Mouse (Mus musculus) right cerebral cortex, adult 2 months (tissue): ENCODE measurements around the gene Cdkn1b.

Source experiments
- DNase-seq, 2 experiments: peaks; one replicate each; pipeline ENCODE4 v3.0.0; 2021 to 2022; ENCODE audit warnings: low spot score in 2 of 2

Gene Cdkn1b

GRCm38 (mm10) chr6:134903368-134903767 is 16.8 kb upstream of the Cdkn1b start:
- DNase-seq: no peak

- DNase-seq: no peak
Observed at GRCm38 (mm10) chr6:134903891-134904884, 16.0 kb upstream of the Cdkn1b start.

- no peak for DNase-seq
Observed at GRCm38 (mm10) chr6:134905811-134906210, 14.4 kb upstream of the Cdkn1b start.

- no peak for DNase-seq
Observed at GRCm38 (mm10) chr6:134914523-134914922, 5.7 kb upstream of the Cdkn1b start.

DNA sequence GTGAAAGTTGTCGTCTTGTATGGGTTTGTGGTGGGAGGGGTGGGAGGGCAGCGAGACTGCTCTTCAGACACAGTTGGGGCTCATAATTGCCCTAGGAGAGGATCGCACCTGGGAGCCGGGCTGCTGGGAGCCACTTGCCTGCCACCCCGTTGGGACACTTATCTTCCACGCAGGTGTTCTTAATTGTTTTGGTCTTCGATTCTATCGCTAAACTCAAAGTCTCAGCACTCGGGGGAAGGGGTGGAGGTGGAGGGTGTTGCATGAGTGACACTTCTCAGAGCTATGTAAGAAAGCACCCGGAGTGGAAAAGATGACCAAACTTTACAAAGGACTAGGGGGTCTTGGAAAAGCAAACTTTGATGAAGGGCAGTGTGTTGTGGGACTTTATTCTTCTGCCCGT is 3.6 kb upstream of the Cdkn1b start:
- no peak for DNase-seq

GRCm38 (mm10) chr6:134917087-134917486 is 3.1 kb upstream of the Cdkn1b start:
- peak; percentile 40 to 64 for DNase-seq

- DNase-seq: no peak
Observed at GRCm38 (mm10) chr6:134918769-134919168, 1.4 kb upstream of the Cdkn1b start.

GRCm38 (mm10) chr6:134919511-134920189 is 551 bp upstream of the Cdkn1b start:
- DNase-seq: peak in 1 of 2 experiments; percentile 13

GRCm38 (mm10) chr6:134921014-134921694 is 953 bp downstream of the Cdkn1b start:
- peak; percentile 39 to 64 for DNase-seq

GRCm38 (mm10) chr6:134921695-134922510 is 1.7 kb downstream of the Cdkn1b start:
- no peak for DNase-seq

- DNase-seq: no peak
Observed at GRCm38 (mm10) chr6:134922511-134923195, 2.5 kb downstream of the Cdkn1b start.

GRCm38 (mm10) chr6:134923670-134924069 is 3.5 kb downstream of the Cdkn1b start:
- DNase-seq: no peak

GRCm38 (mm10) chr6:134924262-134924661 is 4.1 kb downstream of the Cdkn1b start:
- no peak for DNase-seq

DNA sequence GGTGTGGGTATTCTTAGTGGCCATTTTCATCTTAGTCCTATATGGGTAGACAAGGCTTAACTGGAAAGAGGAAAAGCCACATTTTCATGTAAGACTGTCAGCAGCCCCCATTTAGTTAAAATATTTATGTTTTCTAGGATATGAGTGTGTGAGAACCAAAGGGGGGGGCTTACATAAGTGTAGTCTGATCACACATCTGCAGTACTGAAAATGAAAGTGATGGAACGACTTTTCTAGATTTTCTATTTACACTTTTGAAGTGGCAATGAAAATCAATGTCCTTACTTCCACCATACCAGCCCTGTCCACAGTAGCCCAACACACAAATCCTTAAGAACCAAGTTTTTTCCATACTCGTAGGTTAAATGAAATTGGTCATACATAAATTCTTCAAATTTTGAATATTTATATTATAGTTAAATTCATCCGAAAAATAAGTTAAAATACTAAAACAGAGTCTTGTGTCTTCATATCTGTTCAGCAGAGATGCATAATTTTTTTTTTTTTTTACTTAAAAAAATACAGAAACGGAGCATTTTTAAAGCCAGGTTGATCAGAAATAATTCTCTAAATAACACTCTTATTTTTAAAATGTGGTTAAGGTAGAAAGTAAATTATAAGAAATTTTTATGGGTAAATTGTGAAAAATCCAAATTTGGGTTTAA is 5.6 kb downstream of the Cdkn1b start:
- DNase-seq: no peak

- DNase-seq: no peak
Observed at GRCm38 (mm10) chr6:134926338-134926705, 6.1 kb downstream of the Cdkn1b start.

- peak; percentile 41 to 55 for DNase-seq
Observed at GRCm38 (mm10) chr6:134926803-134927594, 6.8 kb downstream of the Cdkn1b start.

- DNase-seq: no peak
Observed at GRCm38 (mm10) chr6:134927595-134928095, 7.4 kb downstream of the Cdkn1b start.

DNA sequence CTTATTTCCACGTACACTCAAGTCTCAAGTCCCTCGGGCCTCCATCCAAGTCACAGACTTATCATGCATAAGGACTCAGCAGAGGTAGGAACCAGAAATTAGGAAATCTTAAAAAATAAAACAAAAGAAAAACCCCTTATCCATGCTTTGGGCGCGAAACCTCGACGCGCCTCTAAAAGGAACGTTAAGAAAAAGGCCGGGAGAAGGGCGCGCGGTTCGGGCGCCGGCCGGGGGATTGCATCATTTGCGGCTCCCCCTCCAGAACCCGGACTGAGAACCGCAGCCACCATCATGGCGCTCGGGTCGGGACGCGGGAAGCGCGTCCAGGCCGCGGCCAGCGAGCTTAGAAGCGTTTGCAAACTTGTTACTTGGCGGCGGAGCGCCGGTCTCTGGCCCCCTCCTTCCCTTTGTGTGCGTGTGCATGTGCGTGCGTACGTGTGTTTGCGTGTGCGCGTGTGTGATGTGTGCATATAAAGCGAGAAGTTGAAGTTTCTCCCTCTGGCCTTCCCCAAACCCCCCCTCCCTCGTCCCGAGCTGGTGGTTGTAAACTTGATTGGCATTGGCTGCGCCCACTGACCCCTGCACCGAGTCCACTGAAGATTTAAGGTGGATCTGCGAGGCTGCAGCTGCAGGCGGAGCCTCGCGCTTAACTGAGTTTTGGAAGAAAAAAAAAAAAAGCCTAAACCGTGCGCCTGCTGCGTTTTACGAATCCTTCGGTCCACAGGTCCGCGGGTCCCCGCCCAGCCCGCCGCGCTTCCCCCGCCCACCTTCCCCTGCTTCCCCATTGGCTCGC is 8.1 kb downstream of the Cdkn1b start:
- peak; percentile 29 to 68 for DNase-seq
